Mouse (Mus musculus): ENCODE data around the gene Pcgf2. TPM values are rescaled to one million over a fixed set of nuclear protein-coding genes. Genes with fewer than 3 reads are reported as not detected.
"Not testable (repeated sequence)": the region's sequence is repeated elsewhere in the genome, so short reads cannot be mapped to it uniquely, and the experiment has no call there.

The Pcgf2 gene
- polyA plus RNA-seq, 1 experiment: 29.2 TPM

DNA sequence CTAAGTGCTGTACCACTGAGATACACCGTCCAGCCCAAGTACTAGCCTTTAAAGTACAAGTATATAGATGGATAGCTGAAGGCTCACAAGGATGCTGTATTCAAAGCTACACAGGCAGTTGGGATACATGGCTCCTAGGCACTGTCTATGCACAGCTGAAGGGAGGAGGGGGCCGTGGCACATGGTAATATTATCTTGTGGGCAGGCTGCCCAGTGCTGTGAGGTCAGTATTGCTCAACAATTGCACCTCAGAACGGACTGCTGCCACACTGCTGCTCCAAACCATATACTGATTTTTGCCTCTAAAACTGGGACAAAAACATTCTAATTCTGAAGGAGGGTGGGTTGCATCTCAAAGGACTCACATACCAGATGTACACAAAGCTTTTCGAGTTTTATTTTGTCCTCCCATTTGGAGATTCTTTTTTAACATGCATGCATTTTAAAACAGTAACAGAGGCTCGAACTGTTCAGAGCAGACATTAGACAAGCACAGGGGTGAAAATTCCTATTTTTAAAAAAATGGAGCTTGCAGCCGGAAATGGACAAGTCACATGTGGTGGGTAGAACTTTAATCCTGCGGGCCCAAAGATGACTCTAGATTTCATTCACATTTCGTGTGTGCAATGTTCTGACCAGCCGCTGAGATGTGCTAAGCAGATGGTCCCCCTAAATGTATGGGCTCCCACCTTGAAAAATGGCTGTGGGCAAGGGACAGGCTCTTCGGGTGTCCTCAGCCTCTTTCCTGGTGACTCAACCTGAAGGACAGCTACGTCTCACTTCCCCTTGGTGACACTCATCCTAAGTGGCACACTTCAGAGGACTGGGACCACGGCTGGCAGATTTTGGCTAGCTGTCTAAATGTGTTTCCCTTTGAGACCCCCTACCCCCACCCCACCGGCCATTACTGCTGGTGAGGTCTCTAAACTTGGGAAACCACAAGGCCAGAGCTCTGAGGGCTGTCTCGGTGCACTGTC is 14.8 kb upstream of the Pcgf2 start:
- TF ChIP-seq USF1 (IDR thresholded peaks at IDR 0.05; ENCODE audit: low read depth): no peak
- peak; percentile 97 for TF ChIP-seq CEBPB (IDR thresholded peaks at IDR 0.05; ENCODE audit: low read depth)
- H3K36me3 ChIP-seq (ENCODE audit: control insufficient read depth, insufficient read depth): peaks cover 83% of the 10 kb centered on the region

DNA sequence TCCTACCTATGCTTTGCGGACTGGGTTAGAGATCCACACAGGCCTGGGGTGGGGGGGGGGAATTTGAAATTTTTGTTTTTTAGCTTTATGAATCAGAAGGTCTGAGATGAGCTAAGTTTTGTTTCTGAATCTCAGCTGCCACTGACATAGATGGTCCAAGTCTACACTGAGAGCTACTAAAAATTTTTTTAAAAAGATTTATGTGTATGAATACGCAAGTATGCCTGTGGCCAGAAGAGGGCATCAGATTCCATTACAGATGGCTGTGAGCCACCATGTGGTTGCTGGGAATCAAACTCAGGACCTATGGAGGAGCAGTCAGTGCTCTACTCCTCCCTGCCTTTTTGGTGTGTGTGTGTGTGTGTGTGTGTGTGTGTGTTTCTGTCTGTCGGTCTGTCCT is 14.1 kb upstream of the Pcgf2 start:
- Histone ChIP-seq H3K27me3 (ENCODE audit: control insufficient read depth, insufficient read depth, insufficient read length) (no peaks in the 10 kb centered on the region), H3K36me3 (ENCODE audit: control insufficient read depth, insufficient read depth) (peaks cover 81% of the 10 kb centered on the region), H3K79me3 (ENCODE audit: low read depth) (no peaks in the 10 kb centered on the region), H3ac (ENCODE audit: control insufficient read depth, insufficient read length, low read depth) (no peak overlapping the region), H3K79me2 (ENCODE audit: control insufficient read depth, insufficient read depth) (peaks cover 9% of the 10 kb centered on the region), H3K4me3 (ENCODE audit: insufficient read depth, poor library complexity, severe bottlenecking) (no peak overlapping the region)
- TF ChIP-seq CEBPB (IDR thresholded peaks at IDR 0.05; ENCODE audit: low read depth) (no peak), MAX (IDR thresholded peaks at IDR 0.05) (no peak), MYOD1 (IDR thresholded peaks at IDR 0.05; ENCODE audit: control insufficient read depth, insufficient read length, low read depth) (no peak), USF1 (IDR thresholded peaks at IDR 0.05; ENCODE audit: low read depth) (no peak), CTCF (IDR thresholded peaks at IDR 0.05; ENCODE audit: control insufficient read depth, insufficient read depth, insufficient read length) (no peak), FOSL1 (IDR thresholded peaks at IDR 0.05; ENCODE audit: insufficient read depth, low read length, poor library complexity, severe bottlenecking) (no peak), MYOG (IDR thresholded peaks at IDR 0.05; ENCODE audit: control insufficient read depth, extremely low read depth, insufficient read length) (no peak)

More for the DNA sequence above, 14.8 kb upstream of the Pcgf2 start:
- no peak overlapping the region for H3K4me3 ChIP-seq (ENCODE audit: insufficient read depth, poor library complexity, severe bottlenecking)
- H3K79me2 ChIP-seq (ENCODE audit: control insufficient read depth, insufficient read depth): peaks cover 2% of the 10 kb centered on the region
- no peaks in the 10 kb centered on the region for H3K79me3 ChIP-seq (ENCODE audit: low read depth)
- no peaks in the 10 kb centered on the region for H3K27me3 ChIP-seq (ENCODE audit: control insufficient read depth, insufficient read depth, insufficient read length)
- H3ac ChIP-seq (ENCODE audit: control insufficient read depth, insufficient read length, low read depth): no peak overlapping the region

DNA sequence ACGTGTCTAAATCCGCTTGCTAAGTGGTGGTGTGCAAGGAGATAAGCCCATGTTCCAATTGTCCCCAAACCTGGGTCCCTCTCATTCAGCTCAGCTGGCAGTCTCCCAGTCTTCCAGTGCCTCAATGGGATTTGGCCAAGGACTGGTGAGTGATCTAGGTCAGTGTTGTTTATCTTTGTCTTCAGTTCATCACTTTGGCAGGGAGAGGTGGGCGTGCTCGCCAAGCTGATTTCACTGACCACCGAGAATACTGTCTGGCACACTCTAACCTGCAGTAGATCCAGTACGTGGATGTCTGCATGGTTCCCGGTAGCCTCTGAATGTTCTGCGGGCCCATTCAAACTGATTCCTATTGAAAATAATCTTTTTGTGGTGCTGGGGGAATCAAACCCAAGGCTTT is 13.6 kb upstream of the Pcgf2 start:
- no peak for TF ChIP-seq MAX (IDR thresholded peaks at IDR 0.05)
- TF ChIP-seq MYOG (IDR thresholded peaks at IDR 0.05; ENCODE audit: control insufficient read depth, extremely low read depth, insufficient read length): no peak
- no peak for TF ChIP-seq FOSL1 (IDR thresholded peaks at IDR 0.05; ENCODE audit: insufficient read depth, low read length, poor library complexity, severe bottlenecking)
- TF ChIP-seq USF1 (IDR thresholded peaks at IDR 0.05; ENCODE audit: low read depth): no peak
- TF ChIP-seq CEBPB (IDR thresholded peaks at IDR 0.05; ENCODE audit: low read depth): no peak
- H3K36me3 ChIP-seq (ENCODE audit: control insufficient read depth, insufficient read depth): peaks cover 81% of the 10 kb centered on the region

DNA sequence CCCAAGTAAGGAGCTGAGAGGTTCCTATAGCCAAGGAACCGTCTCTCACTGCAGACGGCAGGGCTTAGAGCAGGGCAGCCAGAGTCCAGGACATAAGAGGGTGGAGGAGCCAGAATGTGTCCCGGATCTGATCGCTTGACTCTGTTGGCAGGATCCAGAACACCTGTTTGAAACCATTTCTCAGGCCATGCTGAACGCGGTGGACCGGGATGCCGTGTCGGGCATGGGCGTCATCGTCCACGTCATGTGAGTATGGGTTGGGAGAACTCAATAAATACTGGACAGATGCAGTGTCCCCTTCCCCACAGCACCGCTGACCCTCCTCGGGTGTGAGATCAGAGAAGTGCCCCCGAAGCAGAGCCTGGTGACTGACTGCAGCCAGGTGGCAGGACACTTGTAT is 12.0 kb upstream of the Pcgf2 start:
- H3K36me3 ChIP-seq (ENCODE audit: control insufficient read depth, insufficient read depth): peaks cover 82% of the 10 kb centered on the region
- no peak for TF ChIP-seq CTCF (IDR thresholded peaks at IDR 0.05; ENCODE audit: control insufficient read depth, insufficient read depth, insufficient read length)
- no peak for TF ChIP-seq FOSL1 (IDR thresholded peaks at IDR 0.05; ENCODE audit: insufficient read depth, low read length, poor library complexity, severe bottlenecking)
- no peaks in the 10 kb centered on the region for H3K27me3 ChIP-seq (ENCODE audit: control insufficient read depth, insufficient read depth, insufficient read length)
- no peak overlapping the region for H3ac ChIP-seq (ENCODE audit: control insufficient read depth, insufficient read length, low read depth)
- peaks cover 30% of the 10 kb centered on the region for H3K79me2 ChIP-seq (ENCODE audit: control insufficient read depth, insufficient read depth)
- H3K4me3 ChIP-seq (ENCODE audit: insufficient read depth, poor library complexity, severe bottlenecking): no peak overlapping the region
- peaks cover 5% of the 10 kb centered on the region for H3K79me3 ChIP-seq (ENCODE audit: low read depth)

More for the DNA sequence above, 13.6 kb upstream of the Pcgf2 start:
- Histone ChIP-seq H3K79me3 (ENCODE audit: low read depth) (no peaks in the 10 kb centered on the region), H3ac (ENCODE audit: control insufficient read depth, insufficient read length, low read depth) (no peak overlapping the region), H3K79me2 (ENCODE audit: control insufficient read depth, insufficient read depth) (peaks cover 14% of the 10 kb centered on the region), H3K4me3 (ENCODE audit: insufficient read depth, poor library complexity, severe bottlenecking) (no peak overlapping the region), H3K27me3 (ENCODE audit: control insufficient read depth, insufficient read depth, insufficient read length) (no peaks in the 10 kb centered on the region)

DNA sequence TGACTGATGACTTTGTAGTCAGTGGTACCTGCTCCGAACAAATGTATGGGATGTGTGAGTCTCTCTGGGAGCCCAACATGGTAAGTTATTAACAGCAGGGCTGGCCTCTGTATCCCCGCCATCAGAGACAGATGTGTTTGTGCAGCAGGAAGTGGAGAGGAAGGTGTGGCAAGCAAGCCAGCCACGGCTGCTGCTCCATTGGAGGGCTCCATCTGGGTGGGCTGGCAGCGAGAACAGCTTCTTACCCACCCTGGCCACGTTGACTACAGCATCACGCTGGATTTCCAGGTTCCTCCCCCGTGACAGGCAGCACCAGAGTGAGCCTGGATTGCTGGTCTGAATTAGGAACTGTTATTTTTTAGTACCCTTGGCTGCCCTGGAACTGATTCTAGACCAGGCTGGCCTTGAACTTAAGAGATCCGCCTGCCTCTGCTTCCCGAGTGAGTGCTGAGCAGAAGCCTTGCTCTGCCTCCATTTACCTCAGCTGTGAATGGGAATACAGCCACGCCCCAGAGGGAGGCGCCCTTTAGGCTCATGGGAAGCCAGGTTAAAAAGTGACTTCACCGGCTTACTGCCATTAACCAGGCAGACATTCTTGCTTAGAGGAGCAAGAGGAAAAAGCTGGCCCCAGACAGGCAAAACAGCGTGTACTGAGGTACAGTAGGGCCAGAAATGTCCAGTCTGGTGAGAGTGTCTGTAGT is 11.1 kb upstream of the Pcgf2 start:
- TF ChIP-seq MYOD1 (IDR thresholded peaks at IDR 0.05; ENCODE audit: control insufficient read depth, insufficient read length, low read depth) (no peak), FOSL1 (IDR thresholded peaks at IDR 0.05; ENCODE audit: insufficient read depth, low read length, poor library complexity, severe bottlenecking) (no peak), CEBPB (IDR thresholded peaks at IDR 0.05; ENCODE audit: low read depth) (no peak), CTCF (IDR thresholded peaks at IDR 0.05; ENCODE audit: control insufficient read depth, insufficient read depth, insufficient read length) (no peak), USF1 (IDR thresholded peaks at IDR 0.05; ENCODE audit: low read depth) (no peak), MYOG (IDR thresholded peaks at IDR 0.05; ENCODE audit: control insufficient read depth, extremely low read depth, insufficient read length) (no peak), MAX (IDR thresholded peaks at IDR 0.05) (no peak)
- Histone ChIP-seq H3K36me3 (ENCODE audit: control insufficient read depth, insufficient read depth) (peaks cover 86% of the 10 kb centered on the region), H3K4me3 (ENCODE audit: insufficient read depth, poor library complexity, severe bottlenecking) (no peak overlapping the region), H3K79me2 (ENCODE audit: control insufficient read depth, insufficient read depth) (peaks cover 39% of the 10 kb centered on the region), H3K79me3 (ENCODE audit: low read depth) (peaks cover 13% of the 10 kb centered on the region), H3K27me3 (ENCODE audit: control insufficient read depth, insufficient read depth, insufficient read length) (no peaks in the 10 kb centered on the region), H3ac (ENCODE audit: control insufficient read depth, insufficient read length, low read depth) (no peak overlapping the region)

DNA sequence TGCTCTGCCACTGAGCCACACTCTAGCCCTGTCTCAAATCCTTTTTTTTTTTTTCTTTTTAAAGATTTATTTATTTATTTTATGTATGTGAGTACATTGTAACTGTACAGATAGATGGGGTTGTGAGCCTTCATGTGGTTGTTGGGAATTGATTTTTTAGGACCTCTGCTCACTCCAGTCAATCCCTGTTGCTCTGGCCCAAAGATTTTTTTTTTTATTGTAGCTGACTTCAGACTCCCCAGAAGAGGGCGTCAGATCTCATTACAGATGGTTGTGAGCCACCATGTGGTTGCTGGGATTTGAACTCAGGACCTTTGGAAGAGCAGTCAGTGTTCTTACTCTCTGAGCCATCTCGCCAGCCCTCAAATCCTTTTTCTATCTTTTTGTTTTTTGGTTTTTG is 9.8 kb upstream of the Pcgf2 start:
- H3K79me3 ChIP-seq (ENCODE audit: low read depth): peaks cover 25% of the 10 kb centered on the region
- H3K4me3 ChIP-seq (ENCODE audit: insufficient read depth, poor library complexity, severe bottlenecking); H3ac ChIP-seq (ENCODE audit: control insufficient read depth, insufficient read length, low read depth); H3K27me3 ChIP-seq (ENCODE audit: control insufficient read depth, insufficient read depth, insufficient read length): not testable (repeated sequence)
- peaks cover 52% of the 10 kb centered on the region for H3K79me2 ChIP-seq (ENCODE audit: control insufficient read depth, insufficient read depth)
- peaks cover 93% of the 10 kb centered on the region for H3K36me3 ChIP-seq (ENCODE audit: control insufficient read depth, insufficient read depth)

All from C2C12 (cell line).